Mouse (Mus musculus): ENCODE measurements around the gene Gamt. TPM values are rescaled to one million over a fixed set of nuclear protein-coding genes. Genes with fewer than 3 reads are reported as not detected.
A peak's percentile ranks its signal among the peaks of the same experiment; 100 is the strongest.
"Not testable (repeated sequence)": the region's sequence is repeated elsewhere in the genome, so short reads cannot be mapped to it uniquely, and the experiment has no call there.

Gene Gamt
- polyA plus RNA-seq, 1 experiment from 2014 or later: 29.4 TPM

- no peak for DNase-seq
- Histone ChIP-seq H3K36me3 (ENCODE audit: insufficient read depth) (peaks cover 38% of the 10 kb centered on the region), H3K9ac (no peak overlapping the region)
Measured at GRCm38 (mm10) chr10:80252011-80252410, 8.8 kb downstream of the Gamt start.

GRCm38 (mm10) chr10:80250573-80250972 is 10.2 kb downstream of the Gamt start:
- 84% methylated on average over 4 of the region's 4 CpGs for WGBS
- Histone ChIP-seq H3K4me3 (ENCODE audit: low read depth, low read length) (no peak overlapping the region), H3K9ac (no peak overlapping the region; the same call in 1 of the 2 replicates), H3K36me3 (ENCODE audit: insufficient read depth) (peaks cover 23% of the 10 kb centered on the region), H3K27ac (ENCODE audit: low read depth) (no peak overlapping the region), H3K4me2 (peak overlapping the region; percentile 90), H3K27me3 (ENCODE audit: insufficient read depth, low read length) (no peaks in the 10 kb centered on the region), H3K9me3 (ENCODE audit: low read depth, low read length) (no peaks in the 10 kb centered on the region), H3K4me1 (ENCODE audit: insufficient read depth) (peaks cover 3% of the 10 kb centered on the region; the same call in 1 of the 2 replicates)
- no peak for TF ChIP-seq CTCF (IDR thresholded peaks at IDR 0.05; ENCODE audit: low read depth)
- DNase-seq: no peak
- ATAC-seq (ENCODE audit: insufficient read depth): no peak

More at GRCm38 (mm10) chr10:80252011-80252410, 8.8 kb downstream of the Gamt start:
- Histone ChIP-seq H3K4me2 (no peak overlapping the region), H3K4me3 (ENCODE audit: low read depth, low read length) (no peak overlapping the region), H3K4me1 (ENCODE audit: insufficient read depth) (peaks cover 3% of the 10 kb centered on the region; the same call in 1 of the 2 replicates), H3K27me3 (ENCODE audit: insufficient read depth, low read length) (no peaks in the 10 kb centered on the region), H3K9me3 (ENCODE audit: low read depth, low read length) (no peaks in the 10 kb centered on the region), H3K27ac (ENCODE audit: low read depth) (no peak overlapping the region)
- ATAC-seq (ENCODE audit: insufficient read depth): no peak
- no peak for TF ChIP-seq CTCF (IDR thresholded peaks at IDR 0.05; ENCODE audit: low read depth)

GRCm38 (mm10) chr10:80250059-80250458 is 10.8 kb downstream of the Gamt start:
- peak overlapping the region; percentile 80 for H3K9ac ChIP-seq
- ATAC-seq (ENCODE audit: insufficient read depth): no peak
- H3K4me1 ChIP-seq (ENCODE audit: insufficient read depth): peaks cover 3% of the 10 kb centered on the region; the same call in 1 of the 2 replicates
- H3K36me3 ChIP-seq (ENCODE audit: insufficient read depth): peaks cover 18% of the 10 kb centered on the region
- peak overlapping the region; percentile 90 for H3K4me2 ChIP-seq
- 33% methylated on average over 2 of the region's 2 CpGs for WGBS
- H3K27me3 ChIP-seq (ENCODE audit: insufficient read depth, low read length): no peaks in the 10 kb centered on the region
- DNase-seq: no peak
- peak overlapping the region; percentile 66 for H3K4me3 ChIP-seq (ENCODE audit: low read depth, low read length)
- peak overlapping the region; percentile 75; the same call in 1 of the 2 replicates for H3K27ac ChIP-seq (ENCODE audit: low read depth)
- TF ChIP-seq CTCF (IDR thresholded peaks at IDR 0.05; ENCODE audit: low read depth): no peak
- H3K9me3 ChIP-seq (ENCODE audit: low read depth, low read length): no peaks in the 10 kb centered on the region

- ATAC-seq (ENCODE audit: insufficient read depth): peak; percentile 92
Measured at GRCm38 (mm10) chr10:80248971-80249640, 11.7 kb downstream of the Gamt start, which contains the start of gene Ndufs7. Gene Ndufs7, plus strand, starts transcription at chr10:80249121.

GRCm38 (mm10) chr10:80248437-80248836 is 12.4 kb downstream of the Gamt start:
- H3K27ac ChIP-seq (ENCODE audit: low read depth); H3K9me3 ChIP-seq (ENCODE audit: low read depth, low read length); DNase-seq; H3K27me3 ChIP-seq (ENCODE audit: insufficient read depth, low read length); H3K4me1 ChIP-seq (ENCODE audit: insufficient read depth); ATAC-seq (ENCODE audit: insufficient read depth); H3K9ac ChIP-seq: not testable (repeated sequence)
- Histone ChIP-seq H3K4me2 (peak overlapping the region; percentile 90), H3K4me3 (ENCODE audit: low read depth, low read length) (peak overlapping the region; percentile 66), H3K36me3 (ENCODE audit: insufficient read depth) (peaks cover 16% of the 10 kb centered on the region)
- 35% methylated on average over 3 of the region's 3 CpGs for WGBS

More at GRCm38 (mm10) chr10:80248971-80249640, 11.7 kb downstream of the Gamt start, which contains the start of gene Ndufs7:
- Histone ChIP-seq H3K4me2 (peak within 1 kb of the TSS; percentile 90), H3K27ac (ENCODE audit: low read depth) (peak within 1 kb of the TSS; percentile 75), H3K4me1 (ENCODE audit: insufficient read depth) (peaks cover 3% of the 10 kb centered on the region; the same call in 1 of the 2 replicates), H3K36me3 (ENCODE audit: insufficient read depth) (peaks cover 15% of the 10 kb centered on the region), H3K9me3 (ENCODE audit: low read depth, low read length) (no peaks in the 10 kb centered on the region), H3K4me3 (ENCODE audit: low read depth, low read length) (peak within 1 kb of the TSS; percentile 66), H3K27me3 (ENCODE audit: insufficient read depth, low read length) (no peaks in the 10 kb centered on the region), H3K9ac (peak within 1 kb of the TSS; percentile 80)
- TF ChIP-seq CTCF (IDR thresholded peaks at IDR 0.05; ENCODE audit: low read depth): no peak
- under 1% methylated on average over 53 of the region's 53 CpGs for WGBS
- peak; percentile 98 for DNase-seq

GRCm38 (mm10) chr10:80247849-80248248 is 13.0 kb downstream of the Gamt start:
- Histone ChIP-seq H3K36me3 (ENCODE audit: insufficient read depth) (peaks cover 19% of the 10 kb centered on the region), H3K27ac (ENCODE audit: low read depth) (no peak overlapping the region), H3K9ac (no peak overlapping the region), H3K4me1 (ENCODE audit: insufficient read depth) (peaks cover 3% of the 10 kb centered on the region; the same call in 1 of the 2 replicates), H3K27me3 (ENCODE audit: insufficient read depth, low read length) (no peaks in the 10 kb centered on the region), H3K4me2 (peak overlapping the region; percentile 90), H3K9me3 (ENCODE audit: low read depth, low read length) (no peaks in the 10 kb centered on the region), H3K4me3 (ENCODE audit: low read depth, low read length) (no peak overlapping the region)
- peak; percentile 55 for TF ChIP-seq CTCF (IDR thresholded peaks at IDR 0.05; ENCODE audit: low read depth)
- ATAC-seq (ENCODE audit: insufficient read depth) (no peak), DNase-seq (peak; percentile 68)
- 44% methylated on average over 6 of the region's 6 CpGs for WGBS

GRCm38 (mm10) chr10:80245600-80245999 is 15.2 kb downstream of the Gamt start:
- DNase-seq (peak; percentile 96), ATAC-seq (ENCODE audit: insufficient read depth) (peak; percentile 4; the same call in 1 of the 2 replicates)
- peaks cover 41% of the 10 kb centered on the region for H3K36me3 ChIP-seq (ENCODE audit: insufficient read depth)
- no peak overlapping the region for H3K27ac ChIP-seq (ENCODE audit: low read depth)
- H3K9me3 ChIP-seq (ENCODE audit: low read depth, low read length): no peaks in the 10 kb centered on the region
- WGBS: 4% methylated on average over 4 of the region's 4 CpGs
- H3K9ac ChIP-seq: peak overlapping the region; percentile 20
- H3K4me2 ChIP-seq: no peak overlapping the region
- H3K27me3 ChIP-seq (ENCODE audit: insufficient read depth, low read length): no peaks in the 10 kb centered on the region
- TF ChIP-seq CTCF (IDR thresholded peaks at IDR 0.05; ENCODE audit: low read depth): peak; percentile 93
- no peak overlapping the region for H3K4me3 ChIP-seq (ENCODE audit: low read depth, low read length)
- H3K4me1 ChIP-seq (ENCODE audit: insufficient read depth): peaks cover 3% of the 10 kb centered on the region; the same call in 1 of the 2 replicates

Data from lung, embryonic 14.5 days (tissue).